Mouse (Mus musculus) liver, adult (tissue): ENCODE measurements around the gene Tspo.

Experiments used
- GATA4 ChIP-seq: IDR thresholded peaks from 2 replicates; pipeline ENCODE4 v1.6.1; 2014; ENCODE audit warnings: mild to moderate bottlenecking, low read length; ENCODE audit not compliant: insufficient replicate concordance

Gene Tspo

GRCm38 (mm10) chr15:83563327-83563856 lies at the start of gene Tspo, which contains the start of gene Mcat:
Tspo (plus strand) TSS chr15:83563592.
Mcat (minus strand) TSS chr15:83563787.
- TF ChIP-seq GATA4 = no peak; the same call in 1 of the 2 replicates

DNA sequence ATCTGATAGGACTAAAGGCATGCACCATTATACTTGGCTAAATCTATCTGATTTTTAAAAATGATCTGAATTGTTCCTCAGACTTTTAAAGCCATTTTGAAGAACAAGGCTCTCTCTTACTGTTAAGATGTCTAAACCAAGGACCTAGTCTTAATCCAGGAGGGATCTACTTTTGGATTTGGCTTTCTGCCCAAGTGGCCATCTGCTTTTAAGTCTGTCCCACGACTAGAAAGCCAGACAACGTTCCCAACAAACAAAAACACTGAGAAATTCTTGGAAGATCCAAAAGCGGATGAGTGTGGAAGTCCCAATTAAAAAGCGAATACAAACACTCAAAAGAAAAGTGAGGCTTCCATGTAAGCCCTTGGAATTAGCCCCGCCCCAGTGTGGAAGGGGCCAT lies 48.4 kb upstream of the Tspo start:
- TF ChIP-seq GATA4 = no peak

DNA sequence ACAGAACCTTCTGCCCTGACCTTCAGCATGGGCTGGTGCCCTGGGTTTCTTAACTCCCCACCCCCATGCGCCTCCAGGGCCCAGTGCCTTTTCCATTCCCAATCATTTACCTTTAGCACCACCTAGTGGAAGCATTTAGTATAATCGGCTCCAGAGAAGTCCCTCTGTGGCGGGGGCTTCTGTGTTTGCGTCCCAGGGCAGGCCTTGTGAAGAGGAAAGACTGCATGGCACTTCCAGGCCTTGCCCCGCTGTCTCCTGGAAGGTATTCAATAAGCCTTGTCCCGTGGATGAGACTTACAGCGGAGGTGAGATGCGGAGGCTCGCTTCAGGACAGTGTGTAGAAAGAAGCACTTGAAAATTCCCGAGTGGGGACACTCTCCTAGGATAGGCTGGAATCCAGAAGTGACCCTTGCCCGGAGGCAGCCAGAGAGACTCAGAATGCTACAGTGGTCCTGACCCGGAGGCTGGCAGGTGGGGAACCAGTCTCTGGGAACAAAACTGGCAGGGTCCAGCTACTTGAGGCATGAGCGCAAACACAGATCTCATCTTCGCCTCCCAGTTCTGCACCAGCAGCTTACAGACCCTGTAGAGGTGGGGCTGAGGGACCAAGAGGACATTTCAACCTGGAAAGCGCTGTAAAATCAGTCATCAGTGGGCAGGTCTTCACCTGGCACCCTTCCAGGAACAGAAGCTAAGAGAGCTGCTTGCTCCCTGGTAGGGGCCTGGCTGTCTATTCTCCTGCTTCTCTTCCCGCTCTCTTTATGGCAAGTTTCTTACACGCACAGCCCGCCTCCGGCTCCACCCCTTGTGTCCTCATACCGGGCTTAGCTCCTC lies 45.0 kb upstream of the Tspo start:
- no peak for TF ChIP-seq GATA4

DNA sequence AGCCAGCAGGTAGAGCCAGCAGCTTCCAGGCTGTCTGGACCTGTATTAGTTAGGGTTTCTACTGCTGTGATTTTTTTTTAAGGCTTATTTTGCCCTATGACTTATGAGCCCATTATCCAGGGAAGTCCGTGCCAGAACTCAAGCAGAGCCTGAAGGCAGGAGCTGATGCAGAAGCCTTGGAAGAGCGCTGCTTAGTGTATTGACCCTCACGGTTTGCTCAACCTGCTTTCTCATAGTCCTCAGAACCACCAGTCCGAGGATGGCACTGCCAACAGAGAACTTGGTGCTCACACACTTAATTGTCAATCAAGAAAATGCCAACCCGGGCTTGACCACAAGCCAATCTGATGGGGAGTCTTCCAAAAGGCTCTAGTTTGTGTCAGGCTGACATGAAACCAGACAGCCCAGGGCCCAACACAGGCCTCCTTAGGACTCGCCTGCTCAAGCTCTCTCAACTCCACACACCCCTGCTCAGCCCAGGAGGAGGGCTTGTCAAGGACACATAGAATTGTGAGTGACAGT lies 42.5 kb upstream of the Tspo start:
- TF ChIP-seq GATA4 = peak; percentile 58; the same call in 1 of the 2 replicates

- no peak for TF ChIP-seq GATA4
Observed at GRCm38 (mm10) chr15:83523196-83523595, 40.2 kb upstream of the Tspo start.

DNA sequence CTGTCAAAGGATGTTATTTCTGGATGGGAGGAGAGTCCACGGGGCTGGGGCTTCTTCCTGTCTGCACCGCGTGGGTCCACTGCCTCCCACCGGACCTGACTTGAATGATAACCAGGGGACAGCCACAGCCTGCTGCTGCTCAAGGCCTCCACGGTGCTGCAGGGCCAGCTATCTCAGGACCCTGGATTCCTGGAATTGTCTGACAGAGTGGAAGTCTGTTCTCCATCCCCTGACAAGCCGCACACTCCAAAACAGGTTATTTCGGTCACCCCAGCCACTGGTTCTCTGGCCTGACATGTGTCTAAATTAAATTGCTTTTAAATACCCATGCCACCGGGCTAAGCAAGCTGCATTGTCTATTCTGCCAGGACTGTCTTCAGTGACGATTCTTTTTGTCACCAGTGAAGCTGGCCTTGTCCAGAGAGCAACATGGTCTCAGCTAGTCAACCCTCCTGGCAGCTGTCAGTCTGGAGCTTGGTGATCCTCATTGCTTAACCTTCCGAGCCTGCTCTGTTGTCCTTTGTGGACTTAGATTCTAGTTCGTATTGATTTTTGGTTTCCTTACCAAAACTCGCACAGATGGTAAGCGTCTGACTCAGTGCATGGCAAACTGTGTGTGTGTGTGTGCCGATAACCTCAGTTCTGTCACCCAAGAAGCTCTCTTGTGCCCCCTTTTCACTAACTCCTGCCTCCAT lies 39.6 kb upstream of the Tspo start:
- TF ChIP-seq GATA4 = peak; percentile 71; the same call in 1 of the 2 replicates

DNA sequence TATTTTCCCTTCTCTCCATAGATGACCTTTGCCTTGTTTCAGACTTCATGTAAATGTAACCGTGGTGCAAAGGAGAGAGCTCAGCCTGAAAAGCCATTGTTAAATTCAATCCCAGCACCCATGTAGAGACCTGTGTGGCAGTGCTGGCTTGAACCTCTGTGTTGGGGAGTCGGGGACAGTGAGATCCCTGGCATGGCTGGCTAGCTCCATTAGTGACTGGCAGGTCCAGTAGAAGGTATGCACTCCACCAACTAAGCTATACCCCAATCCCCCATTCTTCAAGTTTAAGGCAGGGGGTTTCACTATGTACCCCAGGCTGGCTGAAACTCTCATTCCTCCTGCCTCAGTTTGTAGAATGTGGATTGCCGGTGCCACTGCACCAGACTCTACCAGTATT lies 39.1 kb upstream of the Tspo start:
- no peak for TF ChIP-seq GATA4

- no peak for TF ChIP-seq GATA4
Observed at GRCm38 (mm10) chr15:83526424-83527091, 36.8 kb upstream of the Tspo start, which contains the start of gene Bik. Bik (plus strand) TSS chr15:83526862.

- no peak for TF ChIP-seq GATA4
Observed at GRCm38 (mm10) chr15:83527092-83527437, 36.3 kb upstream of the Tspo start.

GRCm38 (mm10) chr15:83527747-83528146 lies 35.6 kb upstream of the Tspo start:
- no peak for TF ChIP-seq GATA4

DNA sequence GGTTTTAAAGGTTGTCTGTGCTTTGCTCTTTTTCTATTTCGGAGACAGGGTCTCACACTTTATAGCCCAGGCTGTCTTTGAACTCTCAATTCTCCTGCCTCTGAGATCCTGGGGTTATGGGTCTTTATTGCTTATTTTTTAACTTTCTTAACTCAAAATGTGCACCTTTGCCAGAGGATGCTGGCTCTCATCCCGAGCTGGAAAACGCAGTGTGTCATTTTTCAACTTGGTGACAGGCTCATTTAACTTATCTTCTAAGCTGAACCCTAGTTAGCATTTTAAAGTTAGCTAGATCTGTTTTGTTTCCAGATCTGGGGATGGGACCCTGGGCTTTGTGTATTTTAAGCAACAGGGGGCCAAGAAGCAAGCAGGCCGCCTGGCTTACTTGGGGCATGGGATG lies 34.5 kb upstream of the Tspo start:
- no peak for TF ChIP-seq GATA4

DNA sequence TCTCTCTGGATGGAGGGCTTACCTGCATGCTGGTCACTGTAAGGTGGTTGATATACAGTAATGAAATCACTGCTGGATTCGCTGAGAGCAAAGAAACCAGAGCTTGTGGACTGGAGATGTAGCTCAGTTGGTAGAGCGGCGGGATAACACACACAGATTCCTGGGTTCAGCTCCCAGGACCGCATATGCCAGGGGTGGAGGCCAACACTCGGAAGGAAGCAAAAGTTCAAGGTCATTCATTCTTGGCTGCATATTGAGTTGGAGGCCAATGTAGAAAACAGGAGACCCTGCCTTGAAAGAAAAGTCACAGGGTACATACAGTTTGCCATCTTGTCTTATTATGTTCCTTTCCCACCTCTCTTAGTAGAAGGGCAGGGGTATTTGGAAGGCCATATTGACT lies 33.6 kb upstream of the Tspo start:
- no peak for TF ChIP-seq GATA4

GRCm38 (mm10) chr15:83530233-83530632 lies 33.2 kb upstream of the Tspo start:
- TF ChIP-seq GATA4 = no peak

GRCm38 (mm10) chr15:83530688-83531087 lies 32.7 kb upstream of the Tspo start:
- TF ChIP-seq GATA4 = no peak

DNA sequence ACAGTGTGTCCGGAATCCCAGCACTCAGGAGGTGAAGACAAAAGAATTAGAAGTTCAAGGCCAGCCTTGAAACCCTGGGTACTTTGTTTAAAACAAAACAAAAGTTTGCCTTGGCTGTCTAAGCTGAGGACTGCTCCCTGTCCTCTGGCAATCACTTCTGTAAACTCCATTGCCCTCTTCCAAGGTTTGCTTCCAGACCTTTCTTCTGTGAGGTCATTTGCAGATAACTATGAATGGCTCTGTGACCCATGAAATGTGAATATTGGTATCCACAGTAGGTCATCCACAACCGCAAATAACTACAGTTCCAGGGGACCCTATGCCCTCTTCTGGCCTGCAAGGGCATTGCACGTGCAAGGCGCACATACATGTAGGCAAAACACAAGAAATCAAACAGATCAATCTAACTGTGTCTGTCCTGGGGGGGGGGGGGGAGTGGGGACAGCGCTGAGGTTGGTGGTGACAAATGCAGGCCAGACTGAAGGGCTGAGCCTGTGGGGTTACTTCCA lies 31.4 kb upstream of the Tspo start:
- peak; percentile 53; the same call in 1 of the 2 replicates for TF ChIP-seq GATA4
